Mouse (Mus musculus) small intestine, adult 2 months (tissue): ENCODE data around the gene Fam169b. TPM values are rescaled to one million over a fixed set of nuclear protein-coding genes. Genes with fewer than 3 reads are reported as not detected.

Source experiments
- H3K27ac ChIP-seq: fragments of 200-500 bp; 2 replicates; pipeline ENCODE4 v1.5.1; 2012; ENCODE audit warnings: low read depth, low read length, control low read depth, inconsistent platforms; ENCODE audit not compliant: insufficient read depth
- H3K27me3 ChIP-seq: fragments of 200-500 bp; 2 replicates; pipeline ENCODE4 v1.6.1; 2012; ENCODE audit warnings: mild to moderate bottlenecking, moderate library complexity, low read length, inconsistent platforms; ENCODE audit not compliant: control insufficient read depth, insufficient read depth
- H3K36me3 ChIP-seq: fragments of 200-500 bp; 2 replicates; pipeline ENCODE4 v1.6.1; 2012; ENCODE audit warnings: mild to moderate bottlenecking, low read length, control low read depth, inconsistent platforms; ENCODE audit not compliant: control insufficient read depth, insufficient read depth
- H3K4me1 ChIP-seq: fragments of 200-500 bp; 2 replicates; pipeline ENCODE4 v1.6.1; 2012; ENCODE audit warnings: low read length, inconsistent platforms, mixed read lengths; ENCODE audit not compliant: control insufficient read depth, insufficient read depth, insufficient read length
- H3K4me3 ChIP-seq: fragments of 200-500 bp; 2 replicates; pipeline ENCODE4 v1.5.1; 2012; ENCODE audit warnings: low read depth, mild to moderate bottlenecking, control low read depth, inconsistent platforms, low read length, moderate library complexity
- CTCF ChIP-seq: fragments of 200-500 bp; IDR thresholded peaks from 2 replicates; pipeline ENCODE4 v1.5.1; 2012; ENCODE audit warnings: low read depth, mild to moderate bottlenecking, control low read depth, inconsistent platforms, low read length, moderate library complexity, mixed read lengths; ENCODE audit not compliant: insufficient replicate concordance, insufficient read length; ENCODE audit errors: extremely low read depth
- POLR2A ChIP-seq: fragments of 200-500 bp; IDR thresholded peaks from 2 replicates; pipeline ENCODE4 v1.6.1; 2012; ENCODE audit warnings: low read depth, mild to moderate bottlenecking, control low read depth, inconsistent platforms, low read length, moderate library complexity
- WGBS: fragments of 180-500 bp; shearing (Covaris S2); methylation state at CpG from one replicate; pipeline ENCODE4 v1.1.7; 2018; 5-methylcytosine and 5-hydroxymethylcytosine counted together
- polyA plus RNA-seq: library from polyadenylated mRNA; depleted of rRNA; stranded (reverse); fragments of >200 nt; gene quantifications from 2 replicates; pipeline ENCODE4 v1.2.3, GENCODE M21; 2012; rRNA removed

The Fam169b gene
- polyA plus RNA-seq, 1 experiment = 3.8 TPM

DNA sequence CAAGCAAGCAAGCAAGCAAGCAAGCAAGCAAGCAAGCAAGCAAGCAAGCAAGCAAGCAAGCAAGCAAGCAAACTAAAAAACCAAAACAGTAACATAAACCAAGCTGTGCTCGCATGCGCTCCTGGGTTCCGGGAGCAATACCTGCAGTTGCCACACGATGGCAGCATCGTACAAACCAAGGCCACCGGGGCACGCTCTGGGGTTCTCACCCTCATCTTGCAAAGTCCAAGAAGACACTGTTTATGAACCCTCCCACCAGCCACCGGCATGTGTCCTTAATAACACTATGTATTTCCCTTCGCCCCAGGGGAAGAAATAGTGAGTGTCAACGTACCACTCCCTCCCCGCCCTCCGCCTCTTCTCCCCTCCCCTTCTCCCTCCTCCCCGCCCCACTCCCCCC lies 96.1 kb downstream of the Fam169b start:
- H3K4me3 ChIP-seq = no peak overlapping the region
- H3K36me3 ChIP-seq = no peaks in the 10 kb centered on the region
- H3K4me1 ChIP-seq = no peaks in the 10 kb centered on the region
- no peak overlapping the region for H3K27ac ChIP-seq
- 3% methylated on average over 13 of the region's 13 CpGs for WGBS
- no peaks in the 10 kb centered on the region for H3K27me3 ChIP-seq
- TF ChIP-seq CTCF (peak; percentile 84), POLR2A (no peak)

DNA sequence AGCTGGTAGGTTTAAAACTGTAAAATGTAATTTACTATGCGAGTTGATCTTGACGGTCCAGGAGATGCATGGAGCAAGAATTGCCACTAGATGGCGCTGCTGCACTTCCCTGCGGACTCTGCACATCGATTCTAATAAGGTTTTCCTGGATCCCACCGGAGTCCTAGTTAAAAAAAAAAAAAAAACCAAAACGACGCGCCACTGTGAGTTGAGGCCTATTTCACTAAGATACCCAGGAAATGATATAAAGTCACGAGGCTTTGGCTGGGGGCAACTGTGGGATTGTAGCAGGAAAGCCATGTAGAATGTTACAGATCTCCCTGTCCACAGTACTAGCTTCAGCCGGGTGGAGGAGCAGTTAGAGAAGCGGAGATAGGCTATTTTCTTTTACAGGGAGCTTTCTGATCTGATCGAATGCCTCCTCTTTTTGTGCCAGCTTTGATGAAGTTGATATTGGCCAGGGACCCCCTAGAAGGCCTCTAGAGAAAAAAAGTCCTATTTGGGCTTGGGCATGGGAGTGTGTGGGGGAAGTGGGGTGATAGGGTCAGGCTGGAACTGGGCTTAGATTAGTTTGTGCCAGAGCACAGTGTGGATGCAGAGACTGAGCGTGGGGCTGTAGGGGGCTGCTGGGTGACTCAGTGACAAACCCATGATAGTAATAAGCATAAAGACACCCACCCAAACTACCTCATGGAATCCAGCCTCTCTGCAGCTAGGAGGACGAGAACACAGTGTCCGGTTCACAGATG lies 100.6 kb downstream of the Fam169b start:
- Histone ChIP-seq H3K27me3 (no peaks in the 10 kb centered on the region), H3K36me3 (no peaks in the 10 kb centered on the region), H3K27ac (no peak overlapping the region), H3K4me1 (no peaks in the 10 kb centered on the region), H3K4me3 (no peak overlapping the region)
- 16% methylated on average over 16 of the region's 16 CpGs for WGBS
- TF ChIP-seq CTCF (peak; percentile 89; the same call in 1 of the 2 replicates), POLR2A (no peak)

DNA sequence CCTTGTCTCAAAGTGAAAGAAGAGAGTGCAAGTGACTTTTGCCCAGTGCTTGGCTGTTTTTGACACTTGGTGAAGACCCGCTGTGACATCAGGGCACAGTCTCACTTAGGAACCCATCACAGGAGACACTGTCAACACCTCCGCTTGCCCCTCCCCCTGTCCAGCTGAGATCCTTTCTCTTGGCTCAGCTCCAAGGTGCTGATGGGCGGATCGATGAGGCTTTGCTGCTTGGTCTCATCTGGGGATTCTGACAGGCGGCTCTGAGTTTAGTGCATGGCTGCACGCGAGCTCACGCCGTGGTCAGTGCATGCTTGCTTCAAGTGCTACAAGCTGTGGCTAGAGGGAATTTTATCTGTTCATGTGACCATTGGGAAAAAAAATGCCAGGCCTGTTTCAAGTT lies 108.5 kb downstream of the Fam169b start:
- H3K27ac ChIP-seq = no peak overlapping the region
- TF ChIP-seq POLR2A (no peak), CTCF (no peak)
- WGBS = 24% methylated on average over 9 of the region's 9 CpGs
- H3K36me3 ChIP-seq = no peaks in the 10 kb centered on the region
- H3K4me3 ChIP-seq = no peak overlapping the region
- no peaks in the 10 kb centered on the region for H3K27me3 ChIP-seq
- no peaks in the 10 kb centered on the region for H3K4me1 ChIP-seq

DNA sequence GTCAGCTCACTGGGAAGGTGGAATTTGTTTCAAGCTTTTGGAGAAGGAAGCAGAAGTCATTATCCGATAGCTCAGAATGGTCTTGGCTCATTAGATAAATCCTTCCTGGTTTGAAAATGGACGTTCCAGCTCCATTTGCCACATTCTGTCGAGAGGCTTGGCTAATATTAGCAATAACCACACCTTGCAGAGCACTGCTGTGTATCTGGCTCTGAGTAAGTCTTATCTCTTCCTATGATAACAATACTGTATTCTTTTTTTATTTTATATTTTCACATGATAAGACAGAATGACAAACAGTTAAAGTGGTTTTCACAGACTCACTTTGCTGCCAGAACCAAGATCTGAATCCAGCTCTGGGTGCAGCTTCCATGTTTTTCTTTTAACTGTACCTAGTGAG lies 113.1 kb downstream of the Fam169b start:
- H3K4me3 ChIP-seq = no peak overlapping the region
- TF ChIP-seq POLR2A = no peak
- WGBS = 33% methylated on average over 3 of the region's 3 CpGs

DNA sequence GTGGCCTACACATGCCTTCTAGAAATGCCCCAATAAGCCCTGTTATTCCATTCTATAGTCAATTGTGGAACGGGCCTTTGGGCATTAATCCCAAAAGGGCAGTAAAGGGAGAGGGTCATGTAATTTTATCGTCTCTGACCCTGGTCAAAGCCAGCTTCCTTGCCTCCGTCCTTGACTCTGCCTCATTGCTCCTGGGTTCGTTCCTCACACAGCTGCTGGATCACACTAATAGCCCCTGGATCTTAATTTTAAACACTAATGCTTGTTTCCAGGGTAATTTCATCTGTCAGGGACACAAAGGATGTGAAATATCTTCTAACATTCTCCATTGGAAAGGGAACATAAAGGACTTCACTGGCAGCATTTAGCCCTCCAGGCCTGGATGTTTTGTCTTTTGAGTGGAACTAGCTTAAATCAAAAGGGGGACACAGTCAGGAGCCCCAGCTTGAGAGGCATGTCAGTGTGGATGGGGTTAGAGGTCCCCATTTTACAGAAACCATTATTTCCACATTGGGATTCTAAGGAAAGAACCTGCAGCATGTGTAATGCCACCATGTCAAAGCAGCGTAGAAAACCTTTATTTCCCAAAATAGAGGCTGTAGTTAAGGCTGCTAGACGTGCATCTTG lies 122.2 kb downstream of the Fam169b start:
- H3K4me3 ChIP-seq = no peak overlapping the region
- no peaks in the 10 kb centered on the region for H3K27me3 ChIP-seq
- no peaks in the 10 kb centered on the region for H3K4me1 ChIP-seq
- no peak overlapping the region for H3K27ac ChIP-seq
- no peaks in the 10 kb centered on the region for H3K36me3 ChIP-seq
- TF ChIP-seq CTCF = no peak
- TF ChIP-seq POLR2A = no peak
- 76% methylated on average over 6 of the region's 6 CpGs for WGBS

More for the DNA sequence above, 113.1 kb downstream of the Fam169b start:
- H3K27ac ChIP-seq = no peak overlapping the region
- no peaks in the 10 kb centered on the region for H3K27me3 ChIP-seq
- no peaks in the 10 kb centered on the region for H3K36me3 ChIP-seq
- no peaks in the 10 kb centered on the region for H3K4me1 ChIP-seq

DNA sequence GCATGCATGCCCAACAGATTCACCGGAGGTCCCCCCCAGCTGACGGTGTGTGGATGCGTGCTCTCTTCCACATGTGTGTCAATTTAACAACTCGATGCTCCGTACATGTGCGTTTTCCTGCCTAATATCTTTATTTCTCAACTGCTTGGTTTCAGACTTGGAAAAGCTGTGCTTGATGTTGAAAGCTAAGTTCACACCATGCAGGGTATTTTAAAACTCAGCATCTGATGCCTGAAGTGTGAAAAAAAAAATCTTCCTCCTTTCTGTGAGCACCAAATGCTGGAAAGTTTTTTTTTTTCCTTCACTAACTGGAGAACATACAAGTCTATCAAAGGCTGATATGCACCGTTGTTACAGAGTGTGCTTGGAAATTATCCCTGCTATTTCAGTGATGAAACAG lies 126.9 kb downstream of the Fam169b start:
- Histone ChIP-seq H3K4me1 (no peaks in the 10 kb centered on the region), H3K36me3 (no peaks in the 10 kb centered on the region), H3K27me3 (no peaks in the 10 kb centered on the region), H3K27ac (no peak overlapping the region), H3K4me3 (no peak overlapping the region)
- TF ChIP-seq POLR2A = no peak
- no peak for TF ChIP-seq CTCF
- 91% methylated on average over 7 of the region's 7 CpGs for WGBS

DNA sequence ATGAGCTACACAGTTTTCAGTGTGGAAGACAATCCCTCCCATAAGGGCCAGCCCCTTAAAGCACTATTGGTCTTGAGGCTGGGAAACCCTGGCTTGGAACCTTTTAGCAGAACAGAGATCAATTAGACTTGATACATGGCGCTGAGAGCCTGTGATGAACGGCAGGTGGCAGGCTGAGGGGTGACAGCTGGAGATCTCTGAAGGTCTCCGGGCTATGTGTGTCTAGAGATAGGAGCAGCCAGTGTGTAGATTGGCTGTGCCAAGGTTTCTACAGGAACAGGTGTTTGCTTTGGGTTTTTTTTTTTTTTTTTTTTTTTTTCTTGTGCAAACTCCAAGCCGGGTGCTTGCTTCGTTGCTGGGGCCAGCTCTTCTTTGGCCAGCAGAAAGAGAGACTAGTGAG lies 135.0 kb downstream of the Fam169b start:
- Histone ChIP-seq H3K36me3 (no peaks in the 10 kb centered on the region), H3K4me1 (no peaks in the 10 kb centered on the region), H3K4me3 (no peak overlapping the region), H3K27ac (no peak overlapping the region), H3K27me3 (no peaks in the 10 kb centered on the region)
- 21% methylated on average over 5 of the region's 5 CpGs for WGBS
- TF ChIP-seq CTCF (no peak), POLR2A (no peak)

Other genes with a start within 250 kb of the Fam169b start
- gene Pgpep1l, start 9.6 kb upstream of the Fam169b start, polyA plus RNA-seq = not detected in 2 replicates